Mouse (Mus musculus) kidney, adult 10 weeks (tissue): ENCODE data around the gene Ckb. TPM values are rescaled to one million over a fixed set of nuclear protein-coding genes. Genes with fewer than 3 reads are reported as not detected.

Experiments used
- polyA plus RNA-seq: library from polyadenylated mRNA; stranded (reverse); fragments of 350-450 nt; fragmentation: Illumina TruSeq; extraction: RNeasy Lipid Tissue Mini Kit (QIAGEN cat#74804); gene quantifications from one replicate; pipeline ENCODE4 v1.2.3, GENCODE M21; 2014; ENCODE audit warnings: low read depth, low replicate concordance

The Ckb gene
- polyA plus RNA-seq = 1.2 TPM

DNA sequence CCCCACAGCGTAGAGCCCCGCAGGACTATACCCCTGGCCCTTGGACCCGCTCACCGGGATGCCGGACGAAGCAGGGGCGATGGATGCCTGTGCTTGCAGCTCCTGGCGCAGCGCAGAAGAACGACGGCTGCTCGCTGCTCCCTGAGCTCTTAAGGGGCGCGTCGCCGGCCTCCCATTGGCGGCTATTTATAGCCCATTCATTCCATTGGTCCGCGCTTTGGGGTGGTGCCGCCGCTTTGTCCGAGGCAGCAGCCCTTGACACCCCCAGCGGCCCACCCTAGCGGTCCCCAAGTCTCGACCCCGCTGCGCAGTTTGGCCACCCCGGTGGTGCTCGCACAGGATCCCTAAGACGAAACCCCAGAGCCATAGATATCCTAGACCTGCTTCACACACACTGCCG lies at the start of gene Ckb:
TSS of gene Ckb (minus strand) at position 163 of the 400 bp plus-strand sequence.

DNA sequence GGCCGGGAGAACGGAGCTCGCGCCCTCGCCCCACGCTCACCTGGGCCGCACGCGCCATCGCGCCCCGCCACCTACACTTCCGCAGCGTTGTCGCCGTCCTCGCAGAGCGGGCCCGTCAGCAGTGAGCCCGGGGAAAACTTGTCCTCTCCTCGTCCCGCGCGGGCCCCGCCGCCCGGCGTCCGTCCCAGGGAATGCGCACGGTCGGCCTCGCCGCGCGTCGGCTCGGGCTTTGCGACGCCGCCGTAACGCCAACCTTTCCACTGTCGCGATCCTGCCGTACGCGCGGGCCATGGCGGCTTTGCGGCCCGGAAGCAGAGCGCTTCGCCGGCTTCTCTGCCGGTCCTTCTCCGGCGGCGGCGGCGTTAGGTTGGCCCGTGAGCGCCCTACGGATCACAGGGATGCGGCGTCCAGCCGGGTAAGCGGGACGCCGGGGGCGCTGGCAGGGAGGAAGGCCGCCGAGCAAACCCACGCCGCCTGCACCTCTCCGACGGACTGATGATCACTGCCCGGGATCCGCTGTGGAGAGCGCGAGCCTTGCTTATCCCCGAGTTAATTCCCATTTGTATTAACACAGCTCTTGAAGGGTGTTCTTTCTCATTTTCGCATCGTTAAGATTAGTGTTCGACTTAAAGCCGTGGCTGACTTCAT lies 41.0 kb upstream of the Ckb start, which contains the start of the genes Bag5 and Apopt1:
TSS of gene Bag5 (minus strand) at position 254 of the 648 bp plus-strand sequence.
TSS of gene Apopt1 (plus strand) at position 258 of the 648 bp plus-strand sequence.

DNA sequence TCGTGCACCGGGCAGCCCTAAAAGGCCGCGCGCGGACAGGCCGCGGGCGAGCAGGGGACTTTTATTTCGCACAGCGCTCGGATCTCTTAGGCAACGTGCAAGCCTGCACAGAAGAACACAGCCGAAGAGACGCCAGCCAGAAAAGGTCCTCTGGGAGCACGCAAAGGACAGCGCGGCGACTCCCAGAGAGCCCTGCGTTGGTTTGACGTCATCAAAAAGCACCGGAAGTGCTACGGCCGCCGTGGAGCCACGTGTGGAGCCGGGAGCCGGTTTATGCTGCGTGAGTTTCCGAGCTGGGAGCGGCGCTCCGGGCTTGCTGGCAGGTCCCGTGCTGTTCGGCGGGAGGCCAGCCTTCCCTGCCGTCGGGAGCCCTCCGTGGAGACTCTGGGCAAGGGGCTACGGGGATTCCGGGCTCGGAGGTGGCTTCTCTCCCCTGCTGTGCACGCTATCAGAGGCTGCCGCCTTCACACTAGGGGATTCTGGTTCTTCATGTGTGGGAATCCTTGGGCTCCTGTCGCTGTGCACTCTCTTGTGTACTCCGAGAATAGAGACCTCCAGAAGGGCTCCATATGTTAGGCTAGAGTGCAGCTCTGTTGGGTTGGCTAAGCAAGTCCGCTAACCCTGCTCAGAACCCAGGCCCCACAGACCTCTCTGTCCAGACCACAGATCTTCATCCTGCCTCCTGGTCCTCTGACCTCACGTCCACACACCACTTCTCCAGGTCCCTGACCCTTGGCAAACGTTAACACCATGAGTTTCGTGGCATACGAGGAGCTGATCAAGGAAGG lies 5.9 kb upstream of the Ckb start, which contains the start of gene Trmt61a:
TSS of gene Trmt61a (plus strand) at position 224 of the 788 bp plus-strand sequence.

Other genes with a start within 250 kb of the Ckb start
- gene Tnfaip2, start 229.9 kb downstream of the Ckb start, polyA plus RNA-seq = 6.7 TPM
- 2.8 TPM for gene Gm266, start 186.5 kb downstream of the Ckb start, polyA plus RNA-seq
- gene Eif5, start 134.3 kb downstream of the Ckb start, polyA plus RNA-seq = 610 TPM
- 228 TPM for gene Mark3, start 97.8 kb downstream of the Ckb start, polyA plus RNA-seq
- gene Trmt61a, start 5.8 kb upstream of the Ckb start, polyA plus RNA-seq = 0.28 TPM
- gene Bag5, start 40.9 kb upstream of the Ckb start, polyA plus RNA-seq = 17.7 TPM
- gene Apopt1, start 40.9 kb upstream of the Ckb start, polyA plus RNA-seq = 34.8 TPM
- 2.7 TPM for gene Klc1, start 86.5 kb upstream of the Ckb start, polyA plus RNA-seq
- gene Xrcc3, start 141.5 kb upstream of the Ckb start, polyA plus RNA-seq = not detected
- 22.7 TPM for gene Zfyve21, start 141.8 kb upstream of the Ckb start, polyA plus RNA-seq
- 3.0 TPM for gene Ppp1r13b, start 235.8 kb upstream of the Ckb start, polyA plus RNA-seq